Mouse (Mus musculus) liver, embryonic 12.5 days (tissue): Measurements from ENCODE around the gene Klhl31. TPM values are rescaled to one million over a fixed set of nuclear protein-coding genes. Genes with fewer than 3 reads are reported as not detected.

ENCODE experiments used
- ATAC-seq: fragments of 200-750 bp; cut with Nextera tagmentation; 2 replicates; pipeline ENCODE4 v1.8.0; 2017; ENCODE audit warnings: moderate number of reproducible peaks, mild to moderate bottlenecking, moderate library complexity
- H3K27ac ChIP-seq: fragments of 300-500 bp; sonication (generic); 2 replicates; pipeline ENCODE4 v1.5.1; 2016; ENCODE audit warnings: mild to moderate bottlenecking
- H3K27me3 ChIP-seq: fragments of 300-500 bp; sonication (generic); replicated peaks from 2 replicates; pipeline ENCODE4 v1.6.1; 2016; ENCODE audit warnings: mild to moderate bottlenecking, moderate library complexity
- H3K36me3 ChIP-seq: fragments of 300-500 bp; sonication (generic); 2 replicates; pipeline ENCODE4 v1.6.1; 2016; ENCODE audit warnings: mild to moderate bottlenecking, moderate library complexity
- H3K4me1 ChIP-seq: fragments of 300-500 bp; sonication (generic); 2 replicates; pipeline ENCODE4 v1.6.1; 2016
- H3K4me2 ChIP-seq: fragments of 300-500 bp; sonication (generic); 2 replicates; pipeline ENCODE4 v1.6.1; 2016; ENCODE audit warnings: mild to moderate bottlenecking, moderate library complexity
- H3K4me3 ChIP-seq: fragments of 300-500 bp; sonication (generic); 2 replicates; pipeline ENCODE4 v1.5.1; 2016; ENCODE audit warnings: mild to moderate bottlenecking, moderate library complexity
- H3K9ac ChIP-seq: fragments of 300-500 bp; sonication (generic); 2 replicates; pipeline ENCODE4 v1.6.1; 2016; ENCODE audit warnings: mild to moderate bottlenecking, moderate library complexity
- H3K9me3 ChIP-seq: fragments of 300-500 bp; sonication (generic); replicated peaks from 2 replicates; pipeline ENCODE4 v1.6.1; 2016; ENCODE audit warnings: mild to moderate bottlenecking, moderate library complexity
- WGBS: fragments of 180-500 bp; shearing (Covaris S2); methylation state at CpG from one replicate; pipeline ENCODE4 v1.1.7; 2016; ENCODE audit not compliant: insufficient replicate concordance; 5-methylcytosine and 5-hydroxymethylcytosine counted together
- polyA plus RNA-seq: library from polyadenylated mRNA; unstranded; fragments of >200 nt; fragmentation: Nextera tagmentation; extraction: Ambion mirVana; gene quantifications from 2 replicates; pipeline ENCODE4 v1.2.1, GENCODE M21; 2016

Klhl31 gene
- polyA plus RNA-seq, 1 experiment from 2014 or later, result 0.08 TPM

GRCm38 (mm10) chr9:77629708-77630107 is 6.6 kb upstream of the Klhl31 start:
- no peak for ATAC-seq
- Histone ChIP-seq H3K27me3 (no peaks in the 10 kb centered on the region), H3K27ac (no peak overlapping the region), H3K4me2 (no peak overlapping the region), H3K9me3 (no peaks in the 10 kb centered on the region), H3K4me1 (no peaks in the 10 kb centered on the region), H3K4me3 (no peak overlapping the region), H3K36me3 (no peaks in the 10 kb centered on the region), H3K9ac (no peak overlapping the region)
- 73% methylated on average over 5 of the region's 5 CpGs for WGBS

GRCm38 (mm10) chr9:77630764-77631163 is 5.5 kb upstream of the Klhl31 start:
- WGBS, result 70% methylated on average over 7 of the region's 7 CpGs
- Histone ChIP-seq H3K4me1 (no peaks in the 10 kb centered on the region), H3K4me2 (no peak overlapping the region), H3K9ac (no peak overlapping the region), H3K27ac (no peak overlapping the region), H3K27me3 (no peaks in the 10 kb centered on the region), H3K4me3 (no peak overlapping the region), H3K36me3 (no peaks in the 10 kb centered on the region), H3K9me3 (no peaks in the 10 kb centered on the region)
- ATAC-seq, result no peak

DNA sequence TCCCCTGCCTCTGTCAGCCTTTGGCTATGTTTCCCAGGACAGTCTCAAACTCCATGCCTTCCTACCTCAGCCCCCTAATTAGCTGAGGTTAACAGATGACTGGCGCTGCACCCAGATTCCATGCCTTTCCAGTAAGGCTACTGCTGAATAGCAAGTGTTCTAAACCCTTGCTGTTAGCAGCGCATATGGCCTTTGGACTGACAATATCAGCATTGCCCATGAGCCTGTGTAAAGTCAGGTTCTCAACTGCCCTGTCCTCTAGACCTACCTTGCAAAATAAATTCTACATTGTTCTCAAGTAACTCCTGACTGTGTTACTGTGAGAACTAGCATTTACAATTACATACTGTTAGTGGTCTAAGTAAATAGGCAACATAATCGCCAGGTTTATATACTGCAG is 3.9 kb upstream of the Klhl31 start:
- H3K4me2 ChIP-seq, result no peak overlapping the region
- WGBS, result 71% methylated on average over 3 of the region's 3 CpGs
- no peak overlapping the region for H3K27ac ChIP-seq
- H3K36me3 ChIP-seq, result no peaks in the 10 kb centered on the region
- H3K9me3 ChIP-seq, result no peaks in the 10 kb centered on the region
- H3K9ac ChIP-seq, result no peak overlapping the region
- no peak overlapping the region for H3K4me3 ChIP-seq
- H3K4me1 ChIP-seq, result no peaks in the 10 kb centered on the region
- no peaks in the 10 kb centered on the region for H3K27me3 ChIP-seq
- no peak for ATAC-seq

DNA sequence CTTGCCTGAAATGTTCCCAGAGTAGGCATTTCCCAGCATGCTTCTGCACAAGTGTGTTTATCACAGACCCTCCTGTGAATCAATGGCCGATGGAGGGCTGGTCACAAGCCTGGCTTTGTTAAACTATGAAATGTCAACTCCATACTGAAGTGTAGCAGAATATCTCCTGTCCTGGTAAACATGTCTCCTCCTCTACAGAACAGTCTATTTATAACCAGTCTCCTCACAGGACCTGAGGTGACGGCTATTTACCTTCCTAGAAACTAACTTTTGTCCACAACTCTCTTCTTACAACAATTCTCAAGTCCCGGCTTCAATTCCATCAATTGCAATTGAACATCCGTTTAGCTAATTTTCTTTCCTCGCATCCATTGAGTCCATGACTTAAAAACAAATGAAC is 297 bp upstream of the Klhl31 start:
- Histone ChIP-seq H3K4me2 (no peak overlapping the region), H3K4me3 (no peak overlapping the region), H3K9me3 (no peaks in the 10 kb centered on the region), H3K36me3 (no peaks in the 10 kb centered on the region), H3K4me1 (no peaks in the 10 kb centered on the region), H3K27ac (no peak overlapping the region), H3K9ac (no peak overlapping the region), H3K27me3 (no peaks in the 10 kb centered on the region)
- WGBS, result 62% methylated on average over 5 of the region's 5 CpGs
- no peak for ATAC-seq

DNA sequence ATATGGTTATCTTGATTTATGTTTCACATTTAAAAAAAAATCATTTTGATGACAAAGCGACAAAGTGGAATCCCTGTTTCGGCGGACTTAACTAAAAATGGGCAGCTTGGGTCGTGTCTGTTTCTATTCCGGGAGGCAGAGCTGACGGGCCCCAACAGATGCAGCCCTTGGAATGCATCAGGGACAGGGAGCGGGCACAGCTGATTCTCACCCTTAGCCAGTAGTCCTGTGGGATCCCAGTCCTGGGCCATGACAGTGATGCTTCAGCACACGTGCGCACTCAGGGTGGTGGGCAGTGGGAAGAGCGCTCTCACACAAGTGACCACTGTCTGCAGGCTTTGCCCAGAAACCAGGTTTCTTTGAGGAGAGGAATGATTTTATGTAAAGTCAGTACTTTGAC is 1.1 kb downstream of the Klhl31 start:
- WGBS, result 71% methylated on average over 10 of the region's 10 CpGs
- Histone ChIP-seq H3K27me3 (no peaks in the 10 kb centered on the region), H3K27ac (no peak overlapping the region), H3K9ac (no peak overlapping the region), H3K9me3 (no peaks in the 10 kb centered on the region), H3K4me1 (no peaks in the 10 kb centered on the region), H3K4me3 (no peak overlapping the region), H3K4me2 (no peak overlapping the region), H3K36me3 (no peaks in the 10 kb centered on the region)
- no peak for ATAC-seq

- no peak overlapping the region for H3K4me2 ChIP-seq
- no peak overlapping the region for H3K9ac ChIP-seq
- no peak overlapping the region for H3K4me3 ChIP-seq
- H3K36me3 ChIP-seq, result no peaks in the 10 kb centered on the region
- ATAC-seq, result no peak
- H3K9me3 ChIP-seq, result no peaks in the 10 kb centered on the region
- no peaks in the 10 kb centered on the region for H3K27me3 ChIP-seq
- WGBS, result 45% methylated on average over 2 of the region's 2 CpGs
- no peaks in the 10 kb centered on the region for H3K4me1 ChIP-seq
- H3K27ac ChIP-seq, result no peak overlapping the region
Measured at GRCm38 (mm10) chr9:77645176-77645575, 8.9 kb downstream of the Klhl31 start.

DNA sequence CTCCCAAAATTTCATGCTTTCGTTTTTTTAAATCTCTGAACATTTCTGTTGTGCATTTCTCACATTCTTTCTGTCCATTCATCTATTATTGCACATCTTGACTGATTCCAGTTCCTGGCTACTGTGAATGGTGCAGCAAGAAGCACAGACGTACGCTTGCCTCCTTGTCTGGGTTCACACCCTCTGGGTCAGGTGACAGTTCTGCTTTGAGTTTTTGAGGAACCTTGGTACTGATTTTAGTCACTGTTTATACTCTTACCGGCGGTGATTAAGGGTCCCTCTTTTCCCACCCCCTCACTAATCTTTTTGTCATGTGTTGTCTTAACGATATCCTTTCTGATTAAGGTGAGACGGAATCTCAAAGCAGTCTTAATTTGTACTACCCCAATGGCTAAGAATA is 15.5 kb downstream of the Klhl31 start:
- 53% methylated on average over 7 of the region's 7 CpGs for WGBS
- peaks cover 11% of the 10 kb centered on the region for H3K4me1 ChIP-seq
- no peak for ATAC-seq

GRCm38 (mm10) chr9:77653907-77654306 is 17.6 kb downstream of the Klhl31 start:
- Histone ChIP-seq H3K27me3 (peaks cover 15% of the 10 kb centered on the region), H3K4me2 (no peak overlapping the region), H3K27ac (no peak overlapping the region), H3K4me1 (peaks cover 11% of the 10 kb centered on the region), H3K36me3 (no peaks in the 10 kb centered on the region), H3K9ac (no peak overlapping the region), H3K9me3 (no peaks in the 10 kb centered on the region), H3K4me3 (no peak overlapping the region)
- ATAC-seq, result no peak
- WGBS, result 55% methylated on average over 3 of the region's 3 CpGs

More for the DNA sequence above, 15.5 kb downstream of the Klhl31 start:
- H3K9me3 ChIP-seq, result no peaks in the 10 kb centered on the region
- H3K4me3 ChIP-seq, result no peak overlapping the region
- peaks cover 15% of the 10 kb centered on the region for H3K27me3 ChIP-seq
- no peak overlapping the region for H3K27ac ChIP-seq
- no peak overlapping the region for H3K9ac ChIP-seq
- H3K36me3 ChIP-seq, result no peaks in the 10 kb centered on the region
- H3K4me2 ChIP-seq, result no peak overlapping the region

DNA sequence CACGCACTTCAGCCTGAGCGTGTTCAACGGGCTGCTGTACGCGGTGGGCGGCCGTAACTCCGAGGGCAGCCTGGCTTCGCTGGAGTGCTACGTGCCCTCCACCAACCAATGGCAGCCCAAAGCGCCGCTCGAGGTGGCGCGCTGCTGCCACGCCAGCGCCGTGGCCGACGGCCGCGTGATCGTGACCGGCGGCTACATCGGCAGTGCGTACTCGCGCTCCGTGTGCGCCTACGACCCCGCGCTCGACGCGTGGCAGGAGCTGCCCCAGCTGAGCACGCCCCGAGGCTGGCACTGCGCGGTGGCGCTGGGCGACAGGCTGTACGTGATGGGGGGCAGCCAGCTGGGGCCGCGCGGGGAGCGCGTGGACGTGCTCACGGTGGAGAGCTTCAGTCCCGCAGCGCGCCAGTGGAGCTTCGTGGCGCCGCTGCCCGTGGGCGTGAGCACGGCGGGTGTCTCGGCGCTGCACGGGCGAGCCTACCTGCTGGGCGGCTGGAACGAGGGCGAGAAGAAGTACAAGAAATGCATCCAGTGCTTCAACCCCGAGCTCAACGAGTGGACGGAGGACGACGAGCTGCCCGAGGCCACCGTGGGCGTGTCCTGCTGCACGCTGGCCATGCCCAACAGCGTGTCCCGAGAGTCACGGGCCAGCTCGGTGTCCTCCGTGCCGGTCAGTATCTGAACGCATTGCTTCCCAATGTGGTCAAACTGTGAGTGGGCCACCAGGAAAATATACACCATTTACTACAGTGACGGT is 19.1 kb downstream of the Klhl31 start:
- 2% methylated on average over 85 of the region's 85 CpGs for WGBS
- peak; percentile 51; the same call in 1 of the 2 replicates for ATAC-seq

GRCm38 (mm10) chr9:77655935-77656288 is 19.6 kb downstream of the Klhl31 start:
- no peak for ATAC-seq
- no peaks in the 10 kb centered on the region for H3K36me3 ChIP-seq
- WGBS, result 2% methylated on average over 7 of the region's 7 CpGs

More for the DNA sequence above, 19.1 kb downstream of the Klhl31 start:
- peaks cover 15% of the 10 kb centered on the region for H3K27me3 ChIP-seq
- H3K9me3 ChIP-seq, result no peaks in the 10 kb centered on the region
- peaks cover 11% of the 10 kb centered on the region for H3K4me1 ChIP-seq
- peak overlapping the region; percentile 64 for H3K9ac ChIP-seq
- H3K36me3 ChIP-seq, result no peaks in the 10 kb centered on the region
- H3K4me2 ChIP-seq, result peak overlapping the region; percentile 95
- H3K27ac ChIP-seq, result no peak overlapping the region
- H3K4me3 ChIP-seq, result peak overlapping the region; percentile 58

GRCm38 (mm10) chr9:77662917-77663316 is 26.6 kb downstream of the Klhl31 start:
- no peak for ATAC-seq
- Histone ChIP-seq H3K27me3 (no peaks in the 10 kb centered on the region; the same call in 1 of the 2 replicates), H3K9ac (no peak overlapping the region), H3K4me3 (no peak overlapping the region), H3K4me2 (no peak overlapping the region), H3K4me1 (no peaks in the 10 kb centered on the region), H3K36me3 (no peaks in the 10 kb centered on the region), H3K9me3 (no peaks in the 10 kb centered on the region), H3K27ac (no peak overlapping the region)
- WGBS, result 55% methylated on average over 3 of the region's 3 CpGs

More at GRCm38 (mm10) chr9:77655935-77656288, 19.6 kb downstream of the Klhl31 start:
- H3K4me3 ChIP-seq, result peak overlapping the region; percentile 58
- no peak overlapping the region for H3K9ac ChIP-seq
- H3K27me3 ChIP-seq, result peaks cover 15% of the 10 kb centered on the region
- H3K9me3 ChIP-seq, result no peaks in the 10 kb centered on the region
- peaks cover 11% of the 10 kb centered on the region for H3K4me1 ChIP-seq
- H3K4me2 ChIP-seq, result peak overlapping the region; percentile 95
- H3K27ac ChIP-seq, result no peak overlapping the region

- no peaks in the 10 kb centered on the region for H3K4me1 ChIP-seq
- no peak overlapping the region for H3K4me2 ChIP-seq
- no peak overlapping the region for H3K27ac ChIP-seq
- no peak overlapping the region for H3K4me3 ChIP-seq
- 76% methylated on average over 6 of the region's 6 CpGs for WGBS
- no peaks in the 10 kb centered on the region for H3K36me3 ChIP-seq
- H3K9me3 ChIP-seq, result no peaks in the 10 kb centered on the region; the same call in 1 of the 2 replicates
- H3K9ac ChIP-seq, result no peak overlapping the region
- ATAC-seq, result no peak
- no peaks in the 10 kb centered on the region for H3K27me3 ChIP-seq
Measured at GRCm38 (mm10) chr9:77670095-77670494, 33.8 kb downstream of the Klhl31 start.

- H3K4me3 ChIP-seq, result no peak overlapping the region
- H3K9ac ChIP-seq, result no peak overlapping the region
- H3K27ac ChIP-seq, result no peak overlapping the region
- 73% methylated on average over 5 of the region's 5 CpGs for WGBS
- H3K4me2 ChIP-seq, result no peak overlapping the region
- H3K9me3 ChIP-seq, result no peaks in the 10 kb centered on the region; the same call in 1 of the 2 replicates
- no peaks in the 10 kb centered on the region for H3K27me3 ChIP-seq
- no peak for ATAC-seq
- no peaks in the 10 kb centered on the region for H3K4me1 ChIP-seq
- H3K36me3 ChIP-seq, result no peaks in the 10 kb centered on the region
Measured at GRCm38 (mm10) chr9:77671004-77671403, 34.7 kb downstream of the Klhl31 start.
